Mouse (Mus musculus): Measurements from ENCODE around the gene Gadl1. TPM values are rescaled to one million over a fixed set of nuclear protein-coding genes. Genes with fewer than 3 reads are reported as not detected.
A peak's percentile ranks its signal among the peaks of the same experiment; 100 is the strongest.
"Not testable (repeated sequence)": the region's sequence is repeated elsewhere in the genome, so short reads cannot be mapped to it uniquely, and the experiment has no call there.

The Gadl1 gene
- polyA plus RNA-seq, 1 experiment from 2014 or later: 0.37 TPM

DNA sequence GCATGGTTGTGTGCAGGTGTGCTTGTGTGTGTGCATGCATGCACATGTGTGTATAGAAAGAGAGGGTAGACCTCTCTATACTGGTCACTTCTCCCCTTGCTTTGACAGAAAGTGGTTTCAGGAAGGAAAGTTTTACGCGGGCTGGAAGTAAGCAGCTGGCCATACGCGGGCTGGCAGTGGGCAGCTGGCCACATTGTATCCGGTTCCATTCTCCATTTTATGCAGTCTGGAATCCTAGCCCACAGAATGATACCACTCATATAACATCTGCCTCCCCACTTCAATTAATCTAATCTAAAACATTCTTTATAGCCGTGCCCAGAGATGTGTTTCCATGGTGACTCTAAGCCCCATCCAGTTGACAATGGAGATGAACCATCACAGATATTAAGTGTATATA lies 129.0 kb downstream of the Gadl1 start:
- H3K4me3 ChIP-seq (replicated peaks): no peak overlapping the region
- H3K4me2 ChIP-seq: no peak overlapping the region
- H3K9me3 ChIP-seq (replicated peaks): no peaks in the 10 kb centered on the region
- no peaks in the 10 kb centered on the region for H3K27me3 ChIP-seq (replicated peaks)
- WGBS: 66% methylated on average over 6 of the region's 6 CpGs
- no peaks in the 10 kb centered on the region for H3K36me3 ChIP-seq
- ATAC-seq (ENCODE audit: low FRiP score): no peak
- peaks cover 4% of the 10 kb centered on the region for H3K4me1 ChIP-seq
- no peak overlapping the region for H3K9ac ChIP-seq (replicated peaks)
- H3K27ac ChIP-seq (replicated peaks): no peak overlapping the region

DNA sequence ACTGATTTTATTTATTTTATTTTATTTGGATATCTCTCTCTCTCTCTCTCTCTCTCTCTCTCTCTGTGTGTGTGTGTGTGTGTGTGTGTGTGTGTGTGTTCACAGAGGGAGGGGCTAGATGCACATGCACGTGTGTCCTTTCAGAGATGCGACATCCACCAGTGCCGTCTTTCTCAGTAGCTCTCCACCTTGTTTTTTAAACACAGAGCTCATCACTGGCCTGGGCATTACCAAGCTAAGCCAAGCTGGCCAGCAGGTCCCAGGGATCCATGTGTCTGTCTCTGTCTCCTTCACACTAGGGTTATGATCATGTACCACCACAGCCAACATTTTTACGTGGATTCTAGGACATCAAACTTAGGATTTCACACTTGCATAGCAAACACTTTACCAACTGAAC lies 130.7 kb downstream of the Gadl1 start:
- ATAC-seq (ENCODE audit: low FRiP score): no peak
- Histone ChIP-seq H3K27me3 (replicated peaks) (no peaks in the 10 kb centered on the region), H3K27ac (replicated peaks) (no peak overlapping the region), H3K9me3 (replicated peaks) (no peaks in the 10 kb centered on the region), H3K4me2 (no peak overlapping the region), H3K9ac (replicated peaks) (no peak overlapping the region), H3K4me1 (peaks cover 4% of the 10 kb centered on the region), H3K36me3 (no peaks in the 10 kb centered on the region), H3K4me3 (replicated peaks) (no peak overlapping the region)
- WGBS: 85% methylated on average over 4 of the region's 4 CpGs

DNA sequence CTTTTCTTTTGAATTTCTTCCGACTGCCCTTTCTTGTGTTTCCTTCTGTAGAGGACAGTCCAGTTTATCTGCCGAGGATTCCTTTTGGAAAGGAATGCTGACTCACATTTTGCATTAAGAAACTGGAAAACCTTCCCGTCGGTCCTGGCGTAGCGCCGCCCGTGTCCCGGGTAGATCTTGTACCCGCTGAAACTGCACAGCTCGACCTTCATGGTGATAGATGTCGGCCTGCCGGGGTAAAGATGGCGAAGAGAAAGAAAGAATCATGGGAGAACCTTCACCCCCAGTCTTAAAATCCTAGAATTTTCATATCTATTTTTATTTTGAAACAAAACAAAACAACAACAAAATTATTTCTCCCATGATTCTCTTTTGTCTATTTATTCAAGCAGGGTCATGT lies 131.6 kb downstream of the Gadl1 start:
- 95% methylated on average over 14 of the region's 14 CpGs for WGBS
- not testable (repeated sequence) for H3K27me3 ChIP-seq (replicated peaks); H3K4me2 ChIP-seq; ATAC-seq (ENCODE audit: low FRiP score); H3K9ac ChIP-seq (replicated peaks); H3K36me3 ChIP-seq; H3K9me3 ChIP-seq (replicated peaks); H3K4me1 ChIP-seq; H3K4me3 ChIP-seq (replicated peaks); H3K27ac ChIP-seq (replicated peaks)

DNA sequence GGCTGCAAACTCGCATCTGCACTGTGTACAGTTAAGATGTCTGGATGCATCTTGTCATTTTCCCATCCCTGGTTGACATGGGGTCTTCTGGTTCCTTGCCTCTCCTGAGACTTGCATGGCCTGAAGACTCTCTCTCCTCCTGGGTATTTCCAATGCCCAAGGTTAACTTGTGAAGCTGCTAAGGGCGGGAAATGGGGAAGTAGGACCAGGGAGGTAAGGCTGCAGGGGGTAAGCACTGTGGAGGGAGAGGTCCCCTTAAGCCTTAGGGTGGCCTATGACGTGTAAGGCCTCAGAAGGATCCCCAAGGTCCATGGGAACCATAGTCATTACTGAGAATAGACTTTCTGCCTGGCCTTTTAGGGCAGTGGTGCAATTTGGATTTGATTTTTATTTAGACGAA lies 132.1 kb downstream of the Gadl1 start:
- H3K4me1 ChIP-seq: peaks cover 4% of the 10 kb centered on the region
- no peaks in the 10 kb centered on the region for H3K27me3 ChIP-seq (replicated peaks)
- no peaks in the 10 kb centered on the region for H3K36me3 ChIP-seq
- 63% methylated on average over 4 of the region's 4 CpGs for WGBS
- no peak overlapping the region for H3K27ac ChIP-seq (replicated peaks)
- H3K9ac ChIP-seq (replicated peaks): no peak overlapping the region
- no peaks in the 10 kb centered on the region for H3K9me3 ChIP-seq (replicated peaks)
- no peak overlapping the region for H3K4me2 ChIP-seq
- H3K4me3 ChIP-seq (replicated peaks): no peak overlapping the region
- peak; percentile 21; the same call in 1 of the 2 replicates for ATAC-seq (ENCODE audit: low FRiP score)

DNA sequence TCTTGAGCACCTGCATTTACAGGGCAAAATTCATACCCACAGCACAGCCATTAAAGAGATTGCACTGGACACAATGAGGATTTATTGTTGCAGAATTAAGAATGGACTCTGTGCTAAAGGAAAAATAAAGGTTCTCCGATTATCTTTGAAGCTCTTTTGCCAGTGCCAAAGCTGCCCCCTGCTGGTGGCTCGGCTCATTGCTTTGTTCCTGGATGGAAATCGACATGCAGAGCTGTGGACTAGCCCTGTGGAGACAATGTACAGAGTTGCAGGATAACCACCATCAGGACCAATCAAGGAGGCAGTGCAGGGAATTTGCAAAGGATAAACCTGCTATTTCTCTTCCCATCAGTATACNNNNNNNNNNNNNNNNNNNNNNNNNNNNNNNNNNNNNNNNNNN lies 132.5 kb downstream of the Gadl1 start:
- Histone ChIP-seq H3K36me3 (no peaks in the 10 kb centered on the region), H3K4me1 (peaks cover 4% of the 10 kb centered on the region), H3K4me3 (replicated peaks) (no peak overlapping the region), H3K27ac (replicated peaks) (no peak overlapping the region), H3K4me2 (no peak overlapping the region), H3K9ac (replicated peaks) (no peak overlapping the region), H3K9me3 (replicated peaks) (no peaks in the 10 kb centered on the region), H3K27me3 (replicated peaks) (no peaks in the 10 kb centered on the region)
- ATAC-seq (ENCODE audit: low FRiP score): peak; percentile 45; the same call in 1 of the 2 replicates
- 8% methylated on average over 3 of the region's 3 CpGs for WGBS

DNA sequence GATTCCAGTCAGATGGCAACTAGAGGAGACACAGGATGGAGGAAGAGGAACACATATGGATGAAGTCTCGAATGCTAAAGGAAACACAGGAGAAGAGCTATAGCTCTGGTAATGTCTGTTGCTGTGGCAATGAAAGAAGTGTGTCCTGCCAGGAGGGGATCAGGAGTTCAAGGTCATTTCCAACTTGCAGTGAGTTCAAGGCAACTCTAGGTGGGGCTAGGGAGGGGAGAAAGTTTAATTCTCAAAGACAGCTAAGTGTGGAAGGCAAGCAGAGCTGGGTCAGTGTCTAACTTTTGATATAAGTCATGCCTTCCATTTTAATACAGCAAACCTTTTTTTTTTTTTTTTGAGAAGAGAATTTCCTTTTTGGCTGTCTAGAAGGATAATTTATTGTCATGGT lies 140.7 kb downstream of the Gadl1 start:
- no peaks in the 10 kb centered on the region for H3K4me1 ChIP-seq
- 80% methylated on average over 1 of the region's 1 CpGs for WGBS
- H3K9me3 ChIP-seq (replicated peaks): no peaks in the 10 kb centered on the region
- no peak overlapping the region for H3K4me2 ChIP-seq
- ATAC-seq (ENCODE audit: low FRiP score): no peak
- H3K4me3 ChIP-seq (replicated peaks): no peak overlapping the region
- H3K9ac ChIP-seq (replicated peaks): no peak overlapping the region
- H3K36me3 ChIP-seq: no peaks in the 10 kb centered on the region
- no peaks in the 10 kb centered on the region for H3K27me3 ChIP-seq (replicated peaks)
- H3K27ac ChIP-seq (replicated peaks): no peak overlapping the region

DNA sequence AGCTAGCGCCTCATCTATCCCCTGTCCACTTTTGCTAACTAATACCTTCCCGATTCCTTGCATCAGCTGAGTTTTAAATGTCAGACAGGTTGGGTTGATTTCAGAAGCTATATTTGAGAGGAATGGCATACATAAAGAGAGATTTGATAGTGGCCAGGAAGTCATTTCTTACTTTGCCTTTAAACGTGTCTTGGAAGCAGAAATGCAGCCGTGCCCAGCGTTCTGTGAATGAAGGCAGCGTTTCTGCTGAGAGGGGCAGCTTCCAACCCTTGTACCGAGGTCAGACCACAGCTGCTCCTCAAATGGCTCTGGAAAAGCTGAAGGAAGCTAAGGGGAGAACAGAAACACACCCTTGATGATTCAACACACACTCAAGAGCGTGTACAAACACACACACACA lies 144.7 kb downstream of the Gadl1 start:
- H3K9me3 ChIP-seq (replicated peaks): no peaks in the 10 kb centered on the region
- no peak overlapping the region for H3K4me2 ChIP-seq
- no peak overlapping the region for H3K4me3 ChIP-seq (replicated peaks)
- no peak overlapping the region for H3K27ac ChIP-seq (replicated peaks)
- no peaks in the 10 kb centered on the region for H3K27me3 ChIP-seq (replicated peaks)
- no peaks in the 10 kb centered on the region for H3K4me1 ChIP-seq
- H3K9ac ChIP-seq (replicated peaks): no peak overlapping the region
- 81% methylated on average over 8 of the region's 8 CpGs for WGBS
- no peak for ATAC-seq (ENCODE audit: low FRiP score)
- no peaks in the 10 kb centered on the region for H3K36me3 ChIP-seq

DNA sequence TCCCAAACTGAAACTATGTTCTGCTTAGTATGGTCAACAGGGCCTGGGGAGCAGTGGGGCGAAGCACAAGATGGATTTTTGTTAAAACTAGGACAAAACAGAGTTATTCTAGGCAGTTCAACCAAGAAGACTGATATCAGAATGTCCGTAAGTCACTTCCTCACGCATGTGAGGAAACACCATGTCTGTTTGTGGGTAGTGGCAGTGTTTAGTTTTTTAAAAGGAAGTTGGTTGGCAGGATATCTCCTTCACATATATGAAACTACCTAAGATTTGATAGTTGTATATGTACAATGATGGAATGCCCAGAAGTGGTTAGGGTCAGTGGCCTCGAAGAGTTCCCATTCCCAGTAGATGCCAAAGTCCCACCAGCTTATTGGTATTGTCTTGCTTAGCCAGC lies 149.2 kb downstream of the Gadl1 start:
- Histone ChIP-seq H3K4me1 (no peaks in the 10 kb centered on the region), H3K36me3 (no peaks in the 10 kb centered on the region), H3K4me3 (replicated peaks) (no peak overlapping the region), H3K27ac (replicated peaks) (no peak overlapping the region), H3K9ac (replicated peaks) (no peak overlapping the region), H3K27me3 (replicated peaks) (no peaks in the 10 kb centered on the region), H3K4me2 (no peak overlapping the region), H3K9me3 (replicated peaks) (no peaks in the 10 kb centered on the region)
- WGBS: 95% methylated on average over 4 of the region's 4 CpGs
- no peak for ATAC-seq (ENCODE audit: low FRiP score)

DNA sequence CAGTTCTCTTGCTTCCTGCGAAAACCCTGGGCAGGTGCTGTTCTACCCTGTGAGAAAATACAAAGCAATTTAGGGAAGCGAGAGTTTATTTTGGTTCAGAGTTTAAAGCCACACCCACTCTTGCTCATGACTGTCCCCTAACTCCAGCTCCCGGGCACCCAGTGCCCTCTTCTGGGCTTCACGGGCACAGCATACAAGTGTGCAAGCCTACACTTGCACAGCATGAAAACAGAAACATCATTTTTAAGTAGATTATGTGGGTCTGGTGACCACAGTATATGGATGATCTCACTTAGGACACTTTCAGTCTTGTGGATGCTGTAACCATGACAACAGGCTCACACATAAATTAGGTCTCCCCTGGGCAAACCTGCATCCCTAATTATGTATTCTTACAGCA lies 149.9 kb downstream of the Gadl1 start:
- 66% methylated on average over 4 of the region's 4 CpGs for WGBS
- Histone ChIP-seq H3K9ac (replicated peaks) (no peak overlapping the region), H3K9me3 (replicated peaks) (no peaks in the 10 kb centered on the region), H3K4me2 (no peak overlapping the region), H3K36me3 (no peaks in the 10 kb centered on the region), H3K4me1 (no peaks in the 10 kb centered on the region), H3K27ac (replicated peaks) (no peak overlapping the region), H3K4me3 (replicated peaks) (no peak overlapping the region), H3K27me3 (replicated peaks) (no peaks in the 10 kb centered on the region)
- no peak for ATAC-seq (ENCODE audit: low FRiP score)

DNA sequence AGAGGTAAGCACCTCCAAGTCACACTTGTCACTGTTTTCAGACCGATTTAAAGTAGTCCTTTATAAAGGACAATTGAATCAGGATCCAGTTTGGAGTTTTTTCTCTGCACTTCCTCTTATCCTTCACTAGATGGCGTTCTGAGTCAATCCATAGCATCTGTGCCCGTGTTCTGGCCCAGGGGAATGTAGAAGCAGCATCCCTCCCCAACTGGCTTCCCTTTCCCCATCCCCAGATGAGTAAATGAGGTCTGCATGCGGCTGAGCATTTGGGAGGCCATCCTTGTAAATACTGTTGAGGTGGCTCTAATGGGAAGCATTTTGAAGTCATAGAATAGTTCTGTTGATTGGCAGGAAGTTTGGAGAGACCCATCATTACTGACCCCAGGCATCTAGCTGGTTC lies 151.4 kb downstream of the Gadl1 start:
- Histone ChIP-seq H3K36me3 (no peaks in the 10 kb centered on the region), H3K27ac (replicated peaks) (no peak overlapping the region), H3K4me2 (no peak overlapping the region), H3K27me3 (replicated peaks) (no peaks in the 10 kb centered on the region), H3K4me1 (no peaks in the 10 kb centered on the region), H3K4me3 (replicated peaks) (no peak overlapping the region), H3K9me3 (replicated peaks) (no peaks in the 10 kb centered on the region), H3K9ac (replicated peaks) (no peak overlapping the region)
- 8% methylated on average over 4 of the region's 4 CpGs for WGBS
- ATAC-seq (ENCODE audit: low FRiP score): no peak

DNA sequence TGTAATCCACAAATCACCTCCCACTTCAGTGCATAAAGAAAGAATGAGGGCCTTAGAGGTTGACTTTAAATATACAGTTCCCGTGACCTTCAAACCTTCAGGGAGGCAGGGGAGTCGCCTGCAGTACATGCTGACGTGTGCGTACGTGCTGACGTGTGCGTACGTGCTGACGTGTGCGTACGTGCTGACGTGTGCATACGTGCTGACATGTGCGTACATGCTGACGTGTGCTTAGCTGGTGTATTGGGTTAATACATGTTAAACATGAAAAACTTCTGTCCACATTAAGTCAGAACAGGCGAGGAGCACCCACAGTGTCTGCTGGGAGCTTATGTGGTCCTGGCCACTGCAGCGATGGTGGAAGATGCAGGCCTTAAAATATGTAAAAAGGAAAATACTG lies 155.5 kb downstream of the Gadl1 start:
- Histone ChIP-seq H3K9me3 (replicated peaks) (no peaks in the 10 kb centered on the region), H3K4me1 (no peaks in the 10 kb centered on the region), H3K27me3 (replicated peaks) (no peaks in the 10 kb centered on the region), H3K4me2 (no peak overlapping the region), H3K27ac (replicated peaks) (no peak overlapping the region), H3K36me3 (no peaks in the 10 kb centered on the region), H3K4me3 (replicated peaks) (no peak overlapping the region), H3K9ac (replicated peaks) (no peak overlapping the region)
- 94% methylated on average over 17 of the region's 17 CpGs for WGBS
- no peak for ATAC-seq (ENCODE audit: low FRiP score)

DNA sequence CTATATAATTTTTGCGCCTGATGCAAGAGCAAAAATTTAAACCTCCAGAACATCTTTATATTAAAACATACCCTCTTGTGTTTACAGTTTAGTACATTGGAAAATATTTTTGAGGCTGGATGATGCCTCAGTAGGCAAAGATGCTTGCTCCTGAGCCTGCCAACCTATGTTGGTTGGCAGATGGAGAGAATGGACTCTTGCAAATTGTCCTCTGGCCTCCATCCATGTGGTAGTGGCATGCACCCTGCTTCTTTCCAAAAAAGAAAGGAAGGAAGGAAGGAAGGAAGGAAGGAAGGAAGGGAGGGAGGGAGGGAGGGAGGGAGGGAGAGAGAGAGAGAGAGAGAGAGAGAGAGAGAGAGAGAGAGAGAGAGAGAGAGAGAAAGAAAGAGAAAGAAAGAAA lies 162.3 kb downstream of the Gadl1 start:
- not testable (repeated sequence) for H3K4me1 ChIP-seq; H3K9me3 ChIP-seq (replicated peaks); H3K4me3 ChIP-seq (replicated peaks); H3K27ac ChIP-seq (replicated peaks); H3K4me2 ChIP-seq; H3K27me3 ChIP-seq (replicated peaks); H3K9ac ChIP-seq (replicated peaks); H3K36me3 ChIP-seq; ATAC-seq (ENCODE audit: low FRiP score)
- 89% methylated on average over 1 of the region's 1 CpGs for WGBS

DNA sequence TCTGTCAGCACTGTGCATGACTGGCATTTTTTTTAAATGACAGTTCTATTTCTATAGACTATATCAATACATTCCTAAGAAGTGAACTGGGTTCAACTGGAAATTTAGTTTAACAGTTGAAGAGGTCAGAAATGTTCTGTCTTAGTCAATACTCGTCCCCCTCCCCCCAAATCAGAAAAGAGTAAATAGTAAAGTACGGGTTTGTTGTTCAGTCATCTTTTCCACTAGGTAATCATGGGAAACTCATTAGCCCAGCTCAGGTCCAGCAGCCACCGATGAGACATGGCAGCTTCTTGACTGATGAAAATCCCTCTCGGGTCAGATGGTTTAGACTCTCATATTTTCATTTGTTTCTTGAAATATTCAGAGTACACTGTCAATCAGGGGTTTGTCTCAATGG lies 166.9 kb downstream of the Gadl1 start:
- no peaks in the 10 kb centered on the region for H3K4me1 ChIP-seq
- no peak overlapping the region for H3K9ac ChIP-seq (replicated peaks)
- WGBS: 70% methylated on average over 4 of the region's 4 CpGs
- H3K27me3 ChIP-seq (replicated peaks): no peaks in the 10 kb centered on the region
- no peak overlapping the region for H3K4me2 ChIP-seq
- ATAC-seq (ENCODE audit: low FRiP score): no peak
- H3K9me3 ChIP-seq (replicated peaks): no peaks in the 10 kb centered on the region
- no peak overlapping the region for H3K27ac ChIP-seq (replicated peaks)
- H3K36me3 ChIP-seq: no peaks in the 10 kb centered on the region
- no peak overlapping the region for H3K4me3 ChIP-seq (replicated peaks)

Measured in neural tube, embryonic 15.5 days (tissue).